Comparison of ENCODE assay signal across 24 mouse cellular contexts in genomic region chr14:118928565-118928964, GRCm38 (mm10). TPM values are rescaled to one million over a fixed set of nuclear protein-coding genes. Genes with fewer than 3 reads are reported as not detected.
A peak's percentile ranks its signal among the peaks of the same experiment; 100 is the strongest.
DNase-seq lines count a peak whose midpoint lies in the region; ATAC-seq and TF ChIP-seq lines count a peak whose summit lies in the region.
"Had no signal": no experiment of that assay in that cellular context is flagged by ENCODE, and none has a peak within 500 bp of the region (broad histone marks: within the 10 kb centered on the region; RNA-seq: fewer than 3 reads in every experiment).

No protein-coding gene starts in this region.

- peak; percentile 88 for ATAC-seq in lung, postnatal 0 days
- ATAC-seq: forebrain, embryonic 13.5 days; forebrain, embryonic 16.5 days had no signal

- DNase-seq in lung, adult 18-20 months: peak; percentile 53 to 68
- no peak for DNase-seq in lung, postnatal 4 days
- DNase-seq in lung, postnatal 0 days (ENCODE audit: low spot score): peak; percentile 90
- no peak for DNase-seq in lung, adult 2 months
- peak; percentile 65 for DNase-seq in lung, postnatal 36 days
- DNase-seq in heart, embryonic 10.5 days (ENCODE audit: low spot score): no peak
- DNase-seq: adrenal gland, adult 8-10 months; adrenal gland, postnatal 25 days; B cell, adult 2 months; cerebellum, adult 11-12 months; cerebellum, adult 8-10 months; cerebellum, postnatal 10 days; cerebellum, postnatal 36 days; embryo, embryonic 11 days; gastrocnemius, postnatal 14 days; heart, adult 18-20 months had no signal

- 47% methylated on average over 3 of the region's 3 CpGs for WGBS in lung, postnatal 0 days
- WGBS in lung, adult 2 months: 65% methylated on average over 3 of the region's 3 CpGs
- WGBS in heart, embryonic 10.5 days: 80% methylated on average over 3 of the region's 3 CpGs

- no peak for TF ChIP-seq CTCF in lung, postnatal 0 days (IDR thresholded peaks at IDR 0.05)
- TF ChIP-seq CTCF in lung, adult 2 months (IDR thresholded peaks at IDR 0.05; ENCODE audit: insufficient read depth, low read length): no peak

- no peaks in the 10 kb centered on the region for H3K36me3 ChIP-seq in lung, postnatal 0 days (ENCODE audit: insufficient read depth, low read length)
- no peaks in the 10 kb centered on the region for H3K36me3 ChIP-seq in heart, embryonic 10.5 days
- H3K36me3 ChIP-seq: forebrain, embryonic 10.5 days; G1E; hindbrain, embryonic 12.5 days; hindbrain, embryonic 15.5 days had no signal

- H3K4me2 ChIP-seq in lung, postnatal 0 days (replicated peaks; ENCODE audit: low read depth, low read length): no peak overlapping the region
- H3K4me2 ChIP-seq: forebrain, embryonic 13.5 days; heart, embryonic 11.5 days; hindbrain, embryonic 12.5 days; hindbrain, embryonic 15.5 days had no signal

- no peak overlapping the region for H3K27ac ChIP-seq in lung, postnatal 0 days (ENCODE audit: low read length)
- no peak overlapping the region for H3K27ac ChIP-seq in heart, embryonic 10.5 days
- H3K27ac ChIP-seq: forebrain, embryonic 10.5 days; forebrain, embryonic 13.5 days; hindbrain, embryonic 12.5 days; hindbrain, embryonic 15.5 days had no signal

- H3K9ac ChIP-seq in lung, postnatal 0 days (replicated peaks; ENCODE audit: low read depth): no peak overlapping the region
- H3K9ac ChIP-seq: forebrain, embryonic 13.5 days; hindbrain, embryonic 12.5 days; hindbrain, embryonic 15.5 days had no signal

- no peak for TF ChIP-seq POLR2A in lung, adult 2 months (IDR thresholded peaks at IDR 0.05; ENCODE audit: borderline replicate concordance, extremely low read depth, low read depth, low read length)

- no peaks in the 10 kb centered on the region for H3K9me3 ChIP-seq in lung, postnatal 0 days (ENCODE audit: low read length)
- H3K9me3 ChIP-seq in heart, embryonic 10.5 days: no peaks in the 10 kb centered on the region
- H3K9me3 ChIP-seq: forebrain, embryonic 10.5 days; forebrain, embryonic 13.5 days; G1E; hindbrain, embryonic 12.5 days; hindbrain, embryonic 15.5 days had no signal

- peak; percentile 89 for TF ChIP-seq EP300 in lung, postnatal 0 days (IDR thresholded peaks at IDR 0.05)

- H3K27me3 ChIP-seq in lung, postnatal 0 days (replicated peaks; ENCODE audit: insufficient read depth, low read length): no peaks in the 10 kb centered on the region
- no peaks in the 10 kb centered on the region for H3K27me3 ChIP-seq in heart, embryonic 10.5 days (ENCODE audit: insufficient read depth, poor library complexity, severe bottlenecking)
- H3K27me3 ChIP-seq: CH12.LX; forebrain, embryonic 13.5 days; hindbrain, embryonic 12.5 days; hindbrain, embryonic 15.5 days had no signal

- H3K4me1 ChIP-seq in lung, postnatal 0 days (ENCODE audit: insufficient read depth, low read depth, low read length): peaks cover 8% of the 10 kb centered on the region; the same call in 1 of the 2 replicates
- peaks cover 7% of the 10 kb centered on the region for H3K4me1 ChIP-seq in lung, adult 2 months (ENCODE audit: control insufficient read depth, insufficient read depth, low read length)
- H3K4me1 ChIP-seq in heart, embryonic 10.5 days: peaks cover 16% of the 10 kb centered on the region

- H3K4me3 ChIP-seq in lung, postnatal 0 days (ENCODE audit: low read depth, low read length): no peak overlapping the region
- no peak overlapping the region for H3K4me3 ChIP-seq in lung, adult 2 months (replicated peaks; ENCODE audit: extremely low read depth, low read depth, low read length)
- no peak overlapping the region for H3K4me3 ChIP-seq in heart, embryonic 10.5 days
- H3K4me3 ChIP-seq: forebrain, embryonic 10.5 days; forebrain, embryonic 13.5 days; hindbrain, embryonic 12.5 days; hindbrain, embryonic 15.5 days had no signal

RNA-seq across cellular contexts. Expression of gene Dzip1, which starts 3.3 kb away (rescaled TPM):
- polyA plus RNA-seq in lung, postnatal 0 days (2015; fragmentation: Nextera tagmentation; extraction: Ambion mirVana): 4.0 and 5.0 TPM in 2 replicates
- polyA plus RNA-seq in lung, adult 2 months (2012; rRNA removed): 7.5 and 8.3 TPM in 2 replicates
- 8.8 and 15.3 TPM in 2 replicates for polyA plus RNA-seq in heart, embryonic 10.5 days (2016; fragmentation: Nextera tagmentation; extraction: Ambion mirVana)

RNA-seq across cellular contexts. Expression of gene Dnajc3, which starts 9.2 kb away (rescaled TPM):
- 54.1 and 58.3 TPM in 2 replicates for polyA plus RNA-seq in lung, postnatal 0 days (2015; fragmentation: Nextera tagmentation; extraction: Ambion mirVana)
- polyA plus RNA-seq in lung, adult 2 months (2012; rRNA removed): 20.9 and 22.7 TPM in 2 replicates
- polyA plus RNA-seq in heart, embryonic 10.5 days (2016; fragmentation: Nextera tagmentation; extraction: Ambion mirVana): 38.0 and 44.3 TPM in 2 replicates

Comparison
In these comparisons a context has a peak if more than half of its experiments do, and no peak if none do; other contexts are left out.
1. DNase-seq: peak in lung, adult 18-20 months (2 of 2), lung, postnatal 0 days (single experiment) and lung, postnatal 36 days (single experiment); none in lung, postnatal 4 days (0 of 2), lung, adult 2 months (single experiment) and heart, embryonic 10.5 days (single experiment).